Mouse (Mus musculus) erythroblast, embryonic 14.5 days (primary cell): ENCODE data around the gene Nol3.

Experiments used
- GATA1 ChIP-seq: IDR thresholded peaks from 2 replicates; pipeline ENCODE4 v1.6.1; 2012; ENCODE audit warnings: low read length, inconsistent platforms, mixed read lengths
- TAL1 ChIP-seq: IDR thresholded peaks from 3 replicates; pipeline ENCODE4 v1.6.1; 2012; ENCODE audit warnings: low read length, inconsistent platforms, mixed read lengths

DNA sequence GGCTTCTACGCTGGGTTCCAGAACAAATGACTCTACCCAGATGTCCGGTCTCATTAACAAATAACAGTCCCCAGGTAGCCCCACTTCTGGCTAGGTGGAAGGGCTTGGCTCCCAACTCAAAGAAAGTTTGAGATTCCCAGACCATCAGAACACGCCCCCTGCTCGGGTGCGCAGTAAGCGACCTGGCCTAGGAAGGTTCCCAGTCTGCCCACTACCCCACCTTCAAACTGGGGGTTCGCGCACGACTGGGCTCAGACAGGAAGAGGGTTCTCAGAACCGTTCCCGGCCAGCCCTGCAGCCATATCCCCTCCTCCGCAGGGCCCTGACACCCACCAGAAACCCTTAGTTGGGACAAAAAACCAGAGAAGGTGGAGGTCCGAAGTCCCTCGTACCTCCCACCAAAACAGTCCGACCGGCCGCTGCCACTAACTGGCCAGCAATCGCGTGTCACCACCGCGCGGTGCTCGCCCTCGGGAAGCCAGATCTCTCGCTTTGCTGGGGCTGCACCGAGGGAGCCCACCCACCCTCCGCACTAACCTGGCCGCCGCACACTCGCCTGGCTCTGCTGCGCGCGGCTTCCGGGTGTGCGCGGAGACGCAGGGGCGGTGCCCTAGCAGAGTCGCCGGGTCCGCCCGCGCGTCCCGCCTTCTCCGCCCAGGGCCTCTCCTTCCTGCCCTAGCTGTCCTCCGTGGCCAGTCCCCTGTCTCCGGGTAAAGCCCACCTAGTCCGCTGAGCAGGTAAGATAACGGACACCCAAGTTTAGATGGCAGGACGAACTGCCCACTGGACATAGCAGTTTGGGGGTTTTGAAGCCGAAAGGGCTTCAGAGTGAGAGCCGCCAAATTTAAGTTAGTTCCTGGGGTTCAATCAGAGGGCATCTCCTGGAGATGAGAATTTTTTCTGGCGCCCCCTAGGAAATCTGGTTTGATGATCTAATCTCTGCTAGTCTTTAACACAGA, 11.6 kb upstream of the Nol3 start, which contains the start of the genes Tradd and Fbxl8:
- TF ChIP-seq TAL1, result no peak
- no peak for TF ChIP-seq GATA1
